Mouse (Mus musculus): ENCODE results near the gene Npas3. TPM values are rescaled to one million over a fixed set of nuclear protein-coding genes. Genes with fewer than 3 reads are reported as not detected.

Gene Npas3
- total and polyA plus RNA-seq, 3 experiments, result 0.02 to 0.64 (median 0.10) TPM

DNA sequence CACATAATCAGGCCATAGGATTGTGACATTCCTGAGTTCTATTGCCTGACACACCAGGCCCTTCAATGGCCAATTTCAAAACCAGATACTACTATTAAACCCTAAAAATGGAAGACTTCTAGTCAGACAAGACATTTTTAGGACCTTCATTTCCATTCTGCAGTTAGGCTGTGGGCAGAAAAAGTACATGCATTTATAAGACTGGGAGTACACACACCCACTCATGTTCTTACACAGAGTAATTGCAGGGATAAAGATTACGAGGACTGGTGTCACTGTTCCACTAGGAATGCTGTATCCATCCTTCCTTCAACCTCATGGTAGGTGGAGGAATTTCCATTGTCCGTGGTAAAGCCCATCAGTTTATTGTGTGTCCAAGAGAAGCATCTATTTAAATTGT, 661.7 kb downstream of the Npas3 start:
- H3K27me3 ChIP-seq (ENCODE audit: control insufficient read depth, insufficient read depth, low read length), result no peaks in the 10 kb centered on the region
- no peaks in the 10 kb centered on the region for H3K79me2 ChIP-seq (replicated peaks; ENCODE audit: control insufficient read depth, insufficient read depth, low read length)
- no peak overlapping the region for H3K27ac ChIP-seq
- no peak overlapping the region for H3K4me3 ChIP-seq
- no peaks in the 10 kb centered on the region for H3K4me1 ChIP-seq (ENCODE audit: control insufficient read depth, insufficient read depth, low read length)
- no peak overlapping the region for H3K9ac ChIP-seq (ENCODE audit: low read depth, low read length)
- intact Hi-C loops (cut with DNase I), result no loop called here
- H3K36me3 ChIP-seq (ENCODE audit: control insufficient read depth, insufficient read depth, low read length), result no peaks in the 10 kb centered on the region
- no peak for DNase-seq
- TF ChIP-seq CTCF (IDR thresholded peaks at IDR 0.05), result no peak
- TF ChIP-seq POLR2A (IDR thresholded peaks at IDR 0.05; ENCODE audit: insufficient read depth, low read depth, low read length), result no peak
- no peak for TF ChIP-seq EP300 (IDR thresholded peaks at IDR 0.05; ENCODE audit: insufficient read depth, low read depth, low read length)
- WGBS, result 76% methylated on average over 2 of the region's 2 CpGs

DNA sequence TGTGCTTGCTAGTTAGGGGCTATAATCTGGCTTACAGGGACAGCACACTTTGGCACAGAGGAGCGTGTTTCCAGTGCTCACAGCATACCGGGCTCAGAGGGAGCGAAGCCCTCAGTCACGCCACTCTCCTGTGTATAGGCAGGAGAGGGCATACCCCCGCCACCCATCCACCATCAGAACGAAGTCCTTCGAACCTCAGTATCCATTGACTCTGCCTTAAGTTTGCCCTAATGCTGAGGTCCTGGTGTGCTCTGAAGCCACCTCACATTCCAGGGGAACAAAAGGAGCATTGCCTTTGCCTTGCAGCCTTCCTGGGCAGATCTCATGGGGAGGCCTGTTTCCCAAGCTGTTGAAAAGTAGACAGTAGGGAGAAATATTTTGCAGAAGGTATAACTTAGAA, 673.7 kb downstream of the Npas3 start:
- no peaks in the 10 kb centered on the region for H3K79me2 ChIP-seq (replicated peaks; ENCODE audit: control insufficient read depth, insufficient read depth, low read length)
- no peaks in the 10 kb centered on the region for H3K4me1 ChIP-seq (ENCODE audit: control insufficient read depth, insufficient read depth, low read length)
- no peak overlapping the region for H3K9ac ChIP-seq (ENCODE audit: low read depth, low read length)
- 91% methylated on average over 7 of the region's 7 CpGs for WGBS
- no peaks in the 10 kb centered on the region for H3K27me3 ChIP-seq (ENCODE audit: control insufficient read depth, insufficient read depth, low read length)
- no peak overlapping the region for H3K4me3 ChIP-seq
- intact Hi-C loops (cut with DNase I), result no loop called here
- no peaks in the 10 kb centered on the region for H3K36me3 ChIP-seq (ENCODE audit: control insufficient read depth, insufficient read depth, low read length)
- no peak overlapping the region for H3K27ac ChIP-seq
- no peak for TF ChIP-seq POLR2A (IDR thresholded peaks at IDR 0.05; ENCODE audit: insufficient read depth, low read depth, low read length)
- no peak for TF ChIP-seq CTCF (IDR thresholded peaks at IDR 0.05)
- no peak for TF ChIP-seq EP300 (IDR thresholded peaks at IDR 0.05; ENCODE audit: insufficient read depth, low read depth, low read length)
- no peak for DNase-seq

DNA sequence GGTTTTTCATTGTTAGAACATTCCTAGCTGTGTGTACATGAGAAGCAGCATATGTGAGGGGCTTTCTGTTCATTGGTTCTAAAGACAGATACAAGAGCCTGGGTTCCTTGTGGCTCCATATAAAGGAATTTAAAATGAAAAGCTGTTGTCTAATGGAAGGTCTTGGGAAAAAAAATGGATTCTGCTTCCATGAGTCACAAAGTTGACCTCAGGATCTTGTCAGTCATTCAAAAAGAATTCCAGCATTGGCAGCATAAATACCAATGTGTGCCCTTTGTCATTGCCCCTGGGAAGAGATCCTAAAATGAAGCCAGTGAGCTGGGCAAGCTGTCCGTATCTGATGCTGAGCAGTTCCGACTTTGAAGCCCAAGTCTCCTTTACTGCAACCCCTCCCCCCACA, 700.3 kb downstream of the Npas3 start:
- WGBS, result 78% methylated on average over 2 of the region's 2 CpGs
- no peak for DNase-seq
- Histone ChIP-seq H3K4me3 (no peak overlapping the region), H3K27ac (no peak overlapping the region), H3K27me3 (ENCODE audit: control insufficient read depth, insufficient read depth, low read length) (no peaks in the 10 kb centered on the region), H3K36me3 (ENCODE audit: control insufficient read depth, insufficient read depth, low read length) (no peaks in the 10 kb centered on the region), H3K4me1 (ENCODE audit: control insufficient read depth, insufficient read depth, low read length) (no peaks in the 10 kb centered on the region), H3K9ac (ENCODE audit: low read depth, low read length) (no peak overlapping the region), H3K79me2 (replicated peaks; ENCODE audit: control insufficient read depth, insufficient read depth, low read length) (no peaks in the 10 kb centered on the region)
- TF ChIP-seq CTCF (IDR thresholded peaks at IDR 0.05), result no peak
- TF ChIP-seq POLR2A (IDR thresholded peaks at IDR 0.05; ENCODE audit: insufficient read depth, low read depth, low read length), result no peak
- no peak for TF ChIP-seq EP300 (IDR thresholded peaks at IDR 0.05; ENCODE audit: insufficient read depth, low read depth, low read length)
- intact Hi-C loops (cut with DNase I), result no loop called here

DNA sequence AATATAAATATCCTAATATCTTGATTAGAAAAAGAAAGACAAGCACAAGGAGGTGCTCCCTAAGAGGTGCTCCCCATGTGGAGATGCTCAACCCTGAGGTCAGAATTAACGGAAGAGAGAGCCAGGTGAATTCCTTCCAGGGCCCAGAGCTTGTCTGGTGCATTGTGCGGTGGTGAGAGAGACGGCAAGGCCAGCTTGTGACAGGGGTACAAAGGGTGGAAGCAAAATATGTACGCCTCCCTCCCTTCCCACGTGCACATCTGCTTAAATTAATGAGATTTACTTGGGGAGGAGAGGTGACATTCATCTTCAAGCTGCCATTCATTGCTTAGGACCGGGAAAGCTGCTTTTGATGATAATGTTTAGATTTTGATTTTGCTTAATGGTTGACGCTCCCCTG, 713.5 kb downstream of the Npas3 start:
- Histone ChIP-seq H3K4me3 (no peak overlapping the region), H3K27ac (no peak overlapping the region), H3K36me3 (ENCODE audit: control insufficient read depth, insufficient read depth, low read length) (no peaks in the 10 kb centered on the region), H3K79me2 (replicated peaks; ENCODE audit: control insufficient read depth, insufficient read depth, low read length) (no peaks in the 10 kb centered on the region), H3K4me1 (ENCODE audit: control insufficient read depth, insufficient read depth, low read length) (no peaks in the 10 kb centered on the region), H3K27me3 (ENCODE audit: control insufficient read depth, insufficient read depth, low read length) (no peaks in the 10 kb centered on the region), H3K9ac (ENCODE audit: low read depth, low read length) (no peak overlapping the region)
- intact Hi-C loops (cut with DNase I), result no loop called here
- TF ChIP-seq EP300 (IDR thresholded peaks at IDR 0.05; ENCODE audit: insufficient read depth, low read depth, low read length) (no peak), CTCF (IDR thresholded peaks at IDR 0.05) (no peak), POLR2A (IDR thresholded peaks at IDR 0.05; ENCODE audit: insufficient read depth, low read depth, low read length) (no peak)
- no peak for DNase-seq
- 79% methylated on average over 7 of the region's 7 CpGs for WGBS

- Histone ChIP-seq H3K4me3 (no peak overlapping the region), H3K27me3 (ENCODE audit: control insufficient read depth, insufficient read depth, low read length) (no peaks in the 10 kb centered on the region), H3K27ac (no peak overlapping the region), H3K4me1 (ENCODE audit: control insufficient read depth, insufficient read depth, low read length) (no peaks in the 10 kb centered on the region), H3K9ac (ENCODE audit: low read depth, low read length) (no peak overlapping the region), H3K79me2 (replicated peaks; ENCODE audit: control insufficient read depth, insufficient read depth, low read length) (no peaks in the 10 kb centered on the region), H3K36me3 (ENCODE audit: control insufficient read depth, insufficient read depth, low read length) (no peaks in the 10 kb centered on the region)
- WGBS, result 60% methylated on average over 5 of the region's 5 CpGs
- no peak for DNase-seq
- intact Hi-C loops (cut with DNase I), result no loop called here
- no peak for TF ChIP-seq EP300 (IDR thresholded peaks at IDR 0.05; ENCODE audit: insufficient read depth, low read depth, low read length)
- no peak for TF ChIP-seq CTCF (IDR thresholded peaks at IDR 0.05)
- TF ChIP-seq POLR2A (IDR thresholded peaks at IDR 0.05; ENCODE audit: insufficient read depth, low read depth, low read length), result no peak
Measured at GRCm38 (mm10) chr12:53963534-53963933, 715.1 kb downstream of the Npas3 start.

GRCm38 (mm10) chr12:53969378-53970174, 721.1 kb downstream of the Npas3 start:
- 87% methylated on average over 10 of the region's 10 CpGs for WGBS
- H3K79me2 ChIP-seq (replicated peaks; ENCODE audit: control insufficient read depth, insufficient read depth, low read length), result no peaks in the 10 kb centered on the region
- H3K9ac ChIP-seq (ENCODE audit: low read depth, low read length), result no peak overlapping the region
- H3K27me3 ChIP-seq (ENCODE audit: control insufficient read depth, insufficient read depth, low read length), result no peaks in the 10 kb centered on the region
- no peak for DNase-seq
- H3K36me3 ChIP-seq (ENCODE audit: control insufficient read depth, insufficient read depth, low read length), result no peaks in the 10 kb centered on the region
- no peak for TF ChIP-seq CTCF (IDR thresholded peaks at IDR 0.05)
- no peak for TF ChIP-seq POLR2A (IDR thresholded peaks at IDR 0.05; ENCODE audit: insufficient read depth, low read depth, low read length)
- no peak for TF ChIP-seq EP300 (IDR thresholded peaks at IDR 0.05; ENCODE audit: insufficient read depth, low read depth, low read length)
- no peaks in the 10 kb centered on the region for H3K4me1 ChIP-seq (ENCODE audit: control insufficient read depth, insufficient read depth, low read length)
- no peak overlapping the region for H3K27ac ChIP-seq
- H3K4me3 ChIP-seq, result no peak overlapping the region
- intact Hi-C loops (cut with DNase I), result no loop called here

All from heart, adult 2 months (tissue).